Mouse (Mus musculus) brain, embryonic 14.5 days (tissue): ENCODE measurements around the gene Ints12. TPM values are rescaled to one million over a fixed set of nuclear protein-coding genes. Genes with fewer than 3 reads are reported as not detected.

Source experiments
- DNase-seq: peaks from one replicate; pipeline ENCODE4 v3.0.0-alpha.2; 2011; ENCODE audit warnings: low read depth
- CTCF ChIP-seq: fragments of 200-500 bp; IDR thresholded peaks from 2 replicates; pipeline ENCODE4 v1.5.1; 2012; ENCODE audit warnings: inconsistent platforms, mild to moderate bottlenecking, moderate library complexity, borderline replicate concordance; ENCODE audit not compliant: insufficient read depth, insufficient read length; ENCODE audit errors: extremely low read depth
- POLR2A ChIP-seq: fragments of 200-500 bp; IDR thresholded peaks from 2 replicates; pipeline ENCODE4 v1.6.1; 2012; ENCODE audit warnings: mild to moderate bottlenecking, inconsistent platforms, borderline replicate concordance; ENCODE audit not compliant: poor library complexity, insufficient read depth, insufficient read length, severe bottlenecking; ENCODE audit errors: extremely low read depth
- polyA plus RNA-seq: library from polyadenylated mRNA; depleted of rRNA; stranded (reverse); fragments of >200 nt; gene quantifications from 2 replicates; pipeline ENCODE4 v1.2.3, GENCODE M21; 2012; rRNA removed

The Ints12 gene
- polyA plus RNA-seq, 1 experiment = 15.1 TPM

GRCm38 (mm10) chr3:133158260-133158659, 66.6 kb downstream of the Ints12 start:
- TF ChIP-seq POLR2A (no peak), CTCF (no peak)
- DNase-seq = peak; percentile 37

Other genes starting within 250 kb of the Ints12 start
- 14.2 and 32.3 TPM in 2 replicates for gene Npnt, start 141.5 kb upstream of the Ints12 start, polyA plus RNA-seq
- 10.6 and 11.3 TPM in 2 replicates for gene Gstcd, start 193 bp downstream of the Ints12 start, polyA plus RNA-seq
- 0.01 and 0.05 TPM in 2 replicates for gene Arhgef38, start 143.1 kb downstream of the Ints12 start, polyA plus RNA-seq
- gene Ppa2, start 218.3 kb downstream of the Ints12 start, polyA plus RNA-seq = 34.5 and 41.8 TPM in 2 replicates